ENCODE assay signal across 30 mouse cellular contexts in genomic region chr17:51554446-51554845, GRCm38 (mm10).
DNase-seq lines count a peak whose midpoint lies in the region; ATAC-seq and TF ChIP-seq lines count a peak whose summit lies in the region.
"Had no signal": no experiment of that assay in that cellular context is flagged by ENCODE, and none has a peak within 500 bp of the region (broad histone marks: within the 10 kb centered on the region; RNA-seq: fewer than 3 reads in every experiment).

No protein-coding gene starts in this region.

- TF ChIP-seq POLR2A in brain, embryonic 14.5 days (IDR thresholded peaks at IDR 0.05; ENCODE audit: borderline replicate concordance, extremely low read depth, insufficient read depth, insufficient read length, poor library complexity, severe bottlenecking): no peak

- no peaks in the 10 kb centered on the region for H3K36me3 ChIP-seq in liver, embryonic 13.5 days
- H3K36me3 ChIP-seq in kidney, embryonic 15.5 days: no peaks in the 10 kb centered on the region
- H3K36me3 ChIP-seq: embryonic facial prominence, embryonic 10.5 days; embryonic facial prominence, embryonic 13.5 days; forebrain, embryonic 10.5 days; G1E; heart, embryonic 15.5 days; hindbrain, embryonic 10.5 days; hindbrain, embryonic 13.5 days; intestine, embryonic 15.5 days had no signal

- 28% methylated on average over 2 of the region's 2 CpGs for WGBS in liver, embryonic 13.5 days (ENCODE audit: insufficient replicate concordance)
- WGBS in kidney, embryonic 15.5 days: 93% methylated on average over 2 of the region's 2 CpGs

- H3K27ac ChIP-seq in liver, embryonic 13.5 days: no peak overlapping the region
- no peak overlapping the region for H3K27ac ChIP-seq in kidney, embryonic 15.5 days
- H3K27ac ChIP-seq: embryonic facial prominence, embryonic 10.5 days; embryonic facial prominence, embryonic 13.5 days; forebrain, embryonic 10.5 days; forebrain, embryonic 13.5 days; heart, embryonic 15.5 days; hindbrain, embryonic 10.5 days; hindbrain, embryonic 13.5 days; intestine, embryonic 15.5 days had no signal

- no peaks in the 10 kb centered on the region; the same call in 1 of the 2 replicates for H3K4me1 ChIP-seq in liver, embryonic 13.5 days (replicated peaks)
- H3K4me1 ChIP-seq in kidney, embryonic 15.5 days: no peaks in the 10 kb centered on the region
- H3K4me1 ChIP-seq: embryonic facial prominence, embryonic 10.5 days; embryonic facial prominence, embryonic 13.5 days; forebrain, embryonic 10.5 days; forebrain, embryonic 13.5 days; heart, embryonic 15.5 days; hindbrain, embryonic 10.5 days; hindbrain, embryonic 13.5 days; intestine, embryonic 15.5 days had no signal

- no peaks in the 10 kb centered on the region for H3K9me3 ChIP-seq in liver, embryonic 13.5 days (replicated peaks)
- H3K9me3 ChIP-seq in kidney, embryonic 15.5 days (replicated peaks): no peaks in the 10 kb centered on the region
- H3K9me3 ChIP-seq: embryonic facial prominence, embryonic 10.5 days; embryonic facial prominence, embryonic 13.5 days; forebrain, embryonic 10.5 days; forebrain, embryonic 13.5 days; heart, embryonic 15.5 days; hindbrain, embryonic 10.5 days; hindbrain, embryonic 13.5 days; intestine, embryonic 15.5 days had no signal

- ATAC-seq in liver, embryonic 13.5 days (ENCODE audit: low read depth): peak; percentile 56
- ATAC-seq in kidney, embryonic 15.5 days (replicated peaks; ENCODE audit: low FRiP score): no peak
- no peak for ATAC-seq in erythroblast, adult 5-6 weeks (replicated peaks; ENCODE audit: low FRiP score, poor library complexity, severe bottlenecking)
- ATAC-seq: activated CD4-positive, CD25-positive, alpha-beta regulatory T cell, adult 4 months; forebrain, embryonic 13.5 days; forebrain, embryonic 16.5 days; hindbrain, embryonic 16.5 days; intestine, embryonic 15.5 days; Patski had no signal

- DNase-seq in R1 (ENCODE audit: low read depth, low spot score): peak; percentile 41
- DNase-seq in brain, embryonic 14.5 days (ENCODE audit: low read depth): peak; percentile 5
- DNase-seq in liver, embryonic 13.5 days: peak; percentile 2
- DNase-seq in kidney, adult 9 months: no peak
- DNase-seq: adrenal gland, adult 8-10 months; adrenal gland, postnatal 25 days; cerebellum, adult 18-20 months; cerebellum, adult 9-10 months; cerebellum, postnatal 14 days; gastrocnemius, postnatal 10 days; gastrocnemius, postnatal 36 days; heart, adult 11 months; heart, postnatal 10 days; heart, postnatal 36 days had no signal

- TF ChIP-seq CTCF in brain, embryonic 14.5 days (IDR thresholded peaks at IDR 0.05; ENCODE audit: borderline replicate concordance, extremely low read depth, insufficient read depth, insufficient read length): no peak

- no peak overlapping the region for H3K9ac ChIP-seq in liver, embryonic 13.5 days
- no peak overlapping the region for H3K9ac ChIP-seq in kidney, embryonic 15.5 days
- H3K9ac ChIP-seq: embryonic facial prominence, embryonic 13.5 days; forebrain, embryonic 13.5 days; heart, embryonic 15.5 days; hindbrain, embryonic 13.5 days; intestine, embryonic 15.5 days had no signal

- no peaks in the 10 kb centered on the region for H3K27me3 ChIP-seq in liver, embryonic 13.5 days
- H3K27me3 ChIP-seq in kidney, embryonic 15.5 days: no peaks in the 10 kb centered on the region
- H3K27me3 ChIP-seq: embryonic facial prominence, embryonic 13.5 days; forebrain, embryonic 13.5 days; heart, embryonic 15.5 days; hindbrain, embryonic 13.5 days; intestine, embryonic 15.5 days; Patski had no signal

- no peak overlapping the region for H3K4me3 ChIP-seq in liver, embryonic 13.5 days (replicated peaks)
- no peak overlapping the region for H3K4me3 ChIP-seq in kidney, embryonic 15.5 days (replicated peaks)
- H3K4me3 ChIP-seq: embryonic facial prominence, embryonic 10.5 days; embryonic facial prominence, embryonic 13.5 days; forebrain, embryonic 10.5 days; forebrain, embryonic 13.5 days; heart, embryonic 15.5 days; hindbrain, embryonic 10.5 days; hindbrain, embryonic 13.5 days; intestine, embryonic 15.5 days had no signal

- no peak overlapping the region for H3K4me2 ChIP-seq in liver, embryonic 13.5 days
- no peak overlapping the region for H3K4me2 ChIP-seq in kidney, embryonic 15.5 days
- H3K4me2 ChIP-seq: embryonic facial prominence, embryonic 13.5 days; forebrain, embryonic 13.5 days; heart, embryonic 11.5 days; heart, embryonic 15.5 days; hindbrain, embryonic 13.5 days; intestine, embryonic 15.5 days had no signal
